Mouse (Mus musculus) lung, postnatal 0 days (tissue): ENCODE measurements around the gene Dlg2. TPM values are rescaled to one million over a fixed set of nuclear protein-coding genes. Genes with fewer than 3 reads are reported as not detected.

Experiments
- ATAC-seq: fragments of 200-750 bp; cut with Nextera tagmentation; 2 replicates; pipeline ENCODE4 v1.8.0; 2017; ENCODE audit warnings: moderate library complexity
- DNase-seq: peaks from one replicate; pipeline ENCODE4 v3.0.0-alpha.2; 2016; ENCODE audit warnings: low spot score
- H3K27ac ChIP-seq: fragments of 300-500 bp; sonication (generic); 2 replicates; pipeline ENCODE4 v1.5.1; 2014; ENCODE audit warnings: antibody characterized with exemption, mild to moderate bottlenecking, low read length, mixed read lengths
- H3K27me3 ChIP-seq: fragments of 300-500 bp; sonication (generic); replicated peaks from 2 replicates; pipeline ENCODE4 v1.6.1; 2014; ENCODE audit warnings: low read length, mixed read lengths; ENCODE audit not compliant: insufficient read depth
- H3K36me3 ChIP-seq: fragments of 300-500 bp; sonication (generic); 2 replicates; pipeline ENCODE4 v1.6.1; 2014; ENCODE audit warnings: low read length, mixed read lengths; ENCODE audit not compliant: insufficient read depth
- H3K4me1 ChIP-seq: fragments of 300-500 bp; sonication (generic); 2 replicates; pipeline ENCODE4 v1.6.1; 2014; ENCODE audit warnings: antibody characterized with exemption, low read depth, low read length, mixed read lengths; ENCODE audit not compliant: insufficient read depth
- H3K4me2 ChIP-seq: fragments of 300-500 bp; sonication (generic); replicated peaks from 2 replicates; pipeline ENCODE4 v1.6.1; 2014; ENCODE audit warnings: low read depth, mild to moderate bottlenecking, low read length, moderate library complexity, mixed read lengths
- H3K4me3 ChIP-seq: fragments of 300-500 bp; sonication (generic); 2 replicates; pipeline ENCODE4 v1.5.1; 2014; ENCODE audit warnings: low read depth, low read length
- H3K9ac ChIP-seq: fragments of 300-500 bp; sonication (generic); replicated peaks from 2 replicates; pipeline ENCODE4 v1.6.1; 2014; ENCODE audit warnings: low read depth, mild to moderate bottlenecking
- H3K9me3 ChIP-seq: fragments of 300-500 bp; sonication (generic); 2 replicates; pipeline ENCODE4 v1.6.1; 2016; ENCODE audit warnings: low read length, mixed read lengths
- CTCF ChIP-seq: IDR thresholded peaks from 2 replicates; pipeline ENCODE4 v1.5.1; 2016; ENCODE audit warnings: antibody characterized with exemption, mild to moderate bottlenecking
- EP300 ChIP-seq: IDR thresholded peaks from 2 replicates; pipeline ENCODE4 v1.6.1; 2016; ENCODE audit warnings: antibody characterized with exemption, mild to moderate bottlenecking, control low read depth
- WGBS: fragments of 180-500 bp; shearing (Covaris S2); extraction: QIAGEN DNeasy Blood & Tissue Kit; methylation state at CpG from one replicate; pipeline ENCODE4 v1.1.7; 2014; 5-methylcytosine and 5-hydroxymethylcytosine counted together
- polyA plus RNA-seq: library from polyadenylated mRNA; unstranded; fragments of >200 nt; fragmentation: Nextera tagmentation; extraction: Ambion mirVana; gene quantifications from 2 replicates; pipeline ENCODE4 v1.2.1, GENCODE M21; 2015

Gene Dlg2
- polyA plus RNA-seq, 1 experiment from 2014 or later, result 0.43 TPM

DNA sequence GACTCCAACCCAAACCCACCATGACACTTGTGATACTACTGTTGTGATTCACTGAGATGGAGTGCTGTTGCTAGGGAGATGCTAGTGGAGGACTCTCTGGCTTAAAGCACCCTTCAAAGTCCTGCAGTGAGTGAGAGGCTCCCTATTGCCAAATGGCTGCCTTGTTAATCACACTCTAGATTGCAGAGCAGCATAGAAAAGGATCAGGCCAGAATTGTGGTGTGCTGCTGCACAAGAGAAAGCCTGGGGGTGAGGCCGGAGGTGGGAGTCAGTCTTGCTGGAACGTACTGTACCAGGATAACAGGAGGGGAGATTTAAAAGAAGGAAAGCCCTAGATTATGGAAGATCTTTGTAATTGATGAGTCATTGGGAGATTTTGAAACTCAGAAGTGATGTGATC, 1094.5 kb downstream of the Dlg2 start:
- Histone ChIP-seq H3K4me2 (no peak overlapping the region), H3K4me1 (no peaks in the 10 kb centered on the region), H3K27ac (no peak overlapping the region), H3K9ac (no peak overlapping the region), H3K36me3 (no peaks in the 10 kb centered on the region), H3K27me3 (no peaks in the 10 kb centered on the region), H3K9me3 (no peaks in the 10 kb centered on the region), H3K4me3 (no peak overlapping the region)
- DNase-seq, result no peak
- TF ChIP-seq CTCF (no peak), EP300 (no peak)
- ATAC-seq, result no peak
- 67% methylated on average over 2 of the region's 2 CpGs for WGBS

DNA sequence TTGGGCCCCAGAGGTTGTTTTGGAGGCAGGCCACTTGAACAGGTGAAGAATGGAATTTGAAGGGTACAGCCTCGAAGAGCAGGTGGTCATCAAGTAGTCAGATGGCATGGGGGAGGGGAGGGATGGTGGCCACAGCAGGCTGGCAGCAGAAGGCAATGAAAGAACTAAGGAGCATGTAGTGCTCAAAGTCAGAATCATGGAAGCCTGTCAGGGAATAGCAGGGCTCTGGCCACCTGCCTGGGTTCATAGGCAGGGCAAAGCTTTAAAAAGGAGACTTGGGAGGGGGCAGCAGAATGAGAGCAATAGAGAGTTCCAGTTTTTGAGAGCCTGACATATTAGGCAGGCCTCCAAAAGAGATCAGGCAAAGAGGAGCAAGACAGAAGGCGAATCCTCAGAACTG, 1096.2 kb downstream of the Dlg2 start:
- Histone ChIP-seq H3K9me3 (no peaks in the 10 kb centered on the region), H3K9ac (no peak overlapping the region), H3K4me2 (no peak overlapping the region), H3K4me1 (no peaks in the 10 kb centered on the region), H3K27ac (no peak overlapping the region), H3K36me3 (no peaks in the 10 kb centered on the region), H3K4me3 (no peak overlapping the region), H3K27me3 (no peaks in the 10 kb centered on the region)
- TF ChIP-seq EP300 (no peak), CTCF (no peak)
- ATAC-seq (no peak), DNase-seq (no peak)
- WGBS, result 43% methylated on average over 2 of the region's 2 CpGs

GRCm38 (mm10) chr7:91573321-91573720, 1096.8 kb downstream of the Dlg2 start:
- ATAC-seq, result no peak
- H3K4me1 ChIP-seq, result no peaks in the 10 kb centered on the region

GRCm38 (mm10) chr7:91576216-91576615, 1099.7 kb downstream of the Dlg2 start:
- no peak overlapping the region for H3K9ac ChIP-seq
- H3K36me3 ChIP-seq, result no peaks in the 10 kb centered on the region
- no peak overlapping the region for H3K27ac ChIP-seq
- WGBS, result 74% methylated on average over 6 of the region's 6 CpGs
- ATAC-seq (no peak), DNase-seq (no peak)
- H3K4me1 ChIP-seq, result no peaks in the 10 kb centered on the region
- H3K27me3 ChIP-seq, result no peaks in the 10 kb centered on the region
- no peak for TF ChIP-seq EP300
- TF ChIP-seq CTCF, result no peak
- H3K4me3 ChIP-seq, result no peak overlapping the region
- no peaks in the 10 kb centered on the region for H3K9me3 ChIP-seq
- H3K4me2 ChIP-seq, result no peak overlapping the region

More at GRCm38 (mm10) chr7:91573321-91573720, 1096.8 kb downstream of the Dlg2 start:
- TF ChIP-seq CTCF, result no peak
- no peak for TF ChIP-seq EP300
- DNase-seq, result no peak
- no peak overlapping the region for H3K9ac ChIP-seq
- no peaks in the 10 kb centered on the region for H3K36me3 ChIP-seq
- no peak overlapping the region for H3K4me2 ChIP-seq
- no peaks in the 10 kb centered on the region for H3K9me3 ChIP-seq
- H3K4me3 ChIP-seq, result no peak overlapping the region
- no peaks in the 10 kb centered on the region for H3K27me3 ChIP-seq
- no peak overlapping the region for H3K27ac ChIP-seq

DNA sequence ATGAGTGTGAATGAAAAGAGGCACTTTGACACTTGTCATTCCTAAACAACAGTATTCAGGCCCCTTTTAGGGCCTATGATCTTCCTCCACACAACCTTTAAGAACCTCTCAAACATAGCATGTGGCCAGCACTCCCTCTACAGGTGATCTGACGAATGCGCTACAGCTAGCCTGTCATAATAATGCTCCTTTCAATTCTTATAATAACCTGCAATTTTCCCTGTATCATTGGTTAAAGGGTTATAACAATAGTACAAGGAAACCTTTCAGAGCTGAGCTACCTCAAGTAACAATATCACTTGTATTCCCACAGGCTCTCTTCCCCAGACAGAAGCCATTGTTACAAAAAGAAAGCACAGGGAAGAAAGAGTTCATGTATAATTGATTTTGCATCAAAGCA, 1105.7 kb downstream of the Dlg2 start:
- 68% methylated on average over 2 of the region's 2 CpGs for WGBS
- Histone ChIP-seq H3K4me3 (no peak overlapping the region), H3K27ac (no peak overlapping the region), H3K27me3 (no peaks in the 10 kb centered on the region), H3K4me1 (no peaks in the 10 kb centered on the region), H3K9me3 (no peaks in the 10 kb centered on the region), H3K9ac (no peak overlapping the region), H3K36me3 (no peaks in the 10 kb centered on the region), H3K4me2 (no peak overlapping the region)
- ATAC-seq (no peak), DNase-seq (no peak)
- TF ChIP-seq CTCF, result peak; percentile 32
- no peak for TF ChIP-seq EP300

DNA sequence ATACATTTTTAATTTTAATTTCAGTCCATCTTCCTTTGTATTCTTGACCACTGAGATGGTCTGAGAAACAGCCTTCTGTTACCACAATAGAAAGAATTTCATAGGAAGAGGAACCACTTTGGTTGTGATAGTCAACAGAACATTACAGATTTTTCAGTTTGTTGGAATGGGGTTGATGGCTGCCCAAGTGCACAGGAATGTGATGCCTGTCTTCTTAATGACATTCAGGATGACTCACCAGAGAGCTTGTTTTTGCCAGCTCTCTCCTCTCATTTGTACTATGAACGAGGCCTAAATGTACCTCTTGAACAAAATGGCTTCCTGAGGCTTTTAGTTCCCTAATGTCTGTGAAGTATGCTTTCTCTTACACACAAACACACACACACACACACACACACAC, 1107.1 kb downstream of the Dlg2 start:
- no peaks in the 10 kb centered on the region for H3K9me3 ChIP-seq
- H3K27ac ChIP-seq, result no peak overlapping the region
- TF ChIP-seq CTCF (no peak), EP300 (no peak)
- no peaks in the 10 kb centered on the region for H3K36me3 ChIP-seq
- 25% methylated on average over 1 of the region's 1 CpGs for WGBS
- ATAC-seq (no peak), DNase-seq (no peak)
- H3K4me1 ChIP-seq, result no peaks in the 10 kb centered on the region
- no peak overlapping the region for H3K4me2 ChIP-seq
- H3K4me3 ChIP-seq, result no peak overlapping the region
- H3K27me3 ChIP-seq, result no peaks in the 10 kb centered on the region
- no peak overlapping the region for H3K9ac ChIP-seq
